Mouse (Mus musculus) liver, adult 2 months (tissue): ENCODE data around the gene Anks1b. TPM values are rescaled to one million over a fixed set of nuclear protein-coding genes. Genes with fewer than 3 reads are reported as not detected.
A peak's percentile ranks its signal among the peaks of the same experiment; 100 is the strongest.

Experiments
- DNase-seq: peaks from one replicate; pipeline ENCODE4 v3.0.0-alpha.2; 2011; ENCODE audit warnings: low read depth, low spot score; ENCODE audit errors: extremely low read depth
- H3K27ac ChIP-seq: fragments of 200-500 bp; replicated peaks from 2 replicates; pipeline ENCODE4 v1.5.1; 2012; ENCODE audit warnings: low read depth, mild to moderate bottlenecking, control low read depth, inconsistent platforms, low read length; ENCODE audit not compliant: insufficient read depth
- H3K27me3 ChIP-seq: fragments of 200-500 bp; 2 replicates; pipeline ENCODE4 v1.6.1; 2012; ENCODE audit warnings: mild to moderate bottlenecking, moderate library complexity, low read length, inconsistent platforms; ENCODE audit not compliant: control insufficient read depth, insufficient read depth
- H3K36me3 ChIP-seq: fragments of 200-500 bp; 2 replicates; pipeline ENCODE4 v1.6.1; 2012; ENCODE audit warnings: low read length, inconsistent platforms; ENCODE audit not compliant: control insufficient read depth, insufficient read depth
- H3K4me1 ChIP-seq: fragments of 200-500 bp; 2 replicates; pipeline ENCODE4 v1.6.1; 2011; ENCODE audit warnings: low read length; ENCODE audit not compliant: control insufficient read depth, insufficient read depth
- H3K4me3 ChIP-seq: fragments of 200-500 bp; 2 replicates; pipeline ENCODE4 v1.5.1; 2011; ENCODE audit warnings: low read depth, mild to moderate bottlenecking, control low read depth, low read length, moderate library complexity; ENCODE audit not compliant: insufficient read depth
- H3K79me2 ChIP-seq: fragments of 200-500 bp; 2 replicates; pipeline ENCODE4 v1.6.1; 2012; ENCODE audit warnings: inconsistent platforms, mild to moderate bottlenecking, low read length, moderate library complexity; ENCODE audit not compliant: control insufficient read depth, insufficient read depth
- H3K9ac ChIP-seq: fragments of 200-500 bp; 2 replicates; pipeline ENCODE4 v1.6.1; 2012; ENCODE audit warnings: low read depth, mild to moderate bottlenecking, control low read depth, inconsistent platforms, low read length
- CTCF ChIP-seq: fragments of 200-500 bp; IDR thresholded peaks from 2 replicates; pipeline ENCODE4 v1.5.1; 2011; ENCODE audit warnings: low read depth, low read length, control low read depth
- POLR2A ChIP-seq: fragments of 200-500 bp; IDR thresholded peaks from 2 replicates; pipeline ENCODE4 v1.6.1; 2011; ENCODE audit warnings: low read length, control low read depth; ENCODE audit not compliant: insufficient read depth; ENCODE audit errors: extremely low read depth
- WGBS: fragments of 180-500 bp; shearing (Covaris S2); methylation state at CpG from one replicate; pipeline ENCODE4 v1.1.7; 2018; 5-methylcytosine and 5-hydroxymethylcytosine counted together
- polyA plus RNA-seq: library from polyadenylated mRNA; depleted of rRNA; stranded (reverse); fragments of >200 nt; gene quantifications from 2 replicates; pipeline ENCODE4 v1.2.3, GENCODE M21; 2012
- total RNA-seq: library from RNA; depleted of rRNA; stranded (reverse); fragments of >200 nt; gene quantifications from 2 replicates; pipeline ENCODE4 v1.2.3, GENCODE M21; 2014

The Anks1b gene
- total and polyA plus RNA-seq, 2 experiments: under 0.01 TPM; not detected in 1

- peak; percentile 79 for DNase-seq
- H3K4me3 ChIP-seq: no peak overlapping the region
- H3K36me3 ChIP-seq: no peaks in the 10 kb centered on the region
- H3K27ac ChIP-seq: no peak overlapping the region
- H3K4me1 ChIP-seq: peaks cover 4% of the 10 kb centered on the region
- H3K79me2 ChIP-seq: no peaks in the 10 kb centered on the region
- H3K9ac ChIP-seq: no peak overlapping the region
- TF ChIP-seq POLR2A (no peak), CTCF (no peak)
- 40% methylated on average over 3 of the region's 3 CpGs for WGBS
- no peaks in the 10 kb centered on the region for H3K27me3 ChIP-seq
Observed at GRCm38 (mm10) chr10:89838834-89839233, 34.5 kb upstream of the Anks1b start.

GRCm38 (mm10) chr10:89850951-89851350 lies 22.4 kb upstream of the Anks1b start:
- Histone ChIP-seq H3K4me3 (no peak overlapping the region), H3K36me3 (no peaks in the 10 kb centered on the region), H3K27ac (no peak overlapping the region), H3K79me2 (no peaks in the 10 kb centered on the region), H3K27me3 (no peaks in the 10 kb centered on the region), H3K9ac (no peak overlapping the region), H3K4me1 (no peaks in the 10 kb centered on the region)
- no peak for DNase-seq
- no peak for TF ChIP-seq POLR2A
- no peak for TF ChIP-seq CTCF
- WGBS: 85% methylated on average over 6 of the region's 6 CpGs

- Histone ChIP-seq H3K36me3 (no peaks in the 10 kb centered on the region), H3K27me3 (no peaks in the 10 kb centered on the region), H3K4me3 (no peak overlapping the region), H3K27ac (no peak overlapping the region), H3K4me1 (no peaks in the 10 kb centered on the region), H3K9ac (no peak overlapping the region), H3K79me2 (no peaks in the 10 kb centered on the region)
- no peak for DNase-seq
- TF ChIP-seq CTCF (no peak), POLR2A (no peak)
- WGBS: 82% methylated on average over 5 of the region's 5 CpGs
Observed at GRCm38 (mm10) chr10:89855251-89855875, 17.9 kb upstream of the Anks1b start.

GRCm38 (mm10) chr10:89856286-89856685 lies 17.0 kb upstream of the Anks1b start:
- no peak overlapping the region for H3K4me3 ChIP-seq
- DNase-seq: peak; percentile 15
- no peak overlapping the region for H3K9ac ChIP-seq
- no peaks in the 10 kb centered on the region for H3K27me3 ChIP-seq
- no peaks in the 10 kb centered on the region for H3K79me2 ChIP-seq
- H3K27ac ChIP-seq: no peak overlapping the region
- TF ChIP-seq CTCF (no peak), POLR2A (no peak)
- 92% methylated on average over 7 of the region's 7 CpGs for WGBS
- no peaks in the 10 kb centered on the region for H3K36me3 ChIP-seq
- H3K4me1 ChIP-seq: no peaks in the 10 kb centered on the region

- no peaks in the 10 kb centered on the region for H3K4me1 ChIP-seq
- no peak for TF ChIP-seq POLR2A
- TF ChIP-seq CTCF: no peak
- no peaks in the 10 kb centered on the region for H3K79me2 ChIP-seq
- 88% methylated on average over 4 of the region's 4 CpGs for WGBS
- no peak overlapping the region for H3K27ac ChIP-seq
- no peak for DNase-seq
- H3K4me3 ChIP-seq: no peak overlapping the region
- H3K36me3 ChIP-seq: no peaks in the 10 kb centered on the region
- H3K9ac ChIP-seq: no peak overlapping the region
- peaks cover 3% of the 10 kb centered on the region; the same call in 1 of the 2 replicates for H3K27me3 ChIP-seq
Observed at GRCm38 (mm10) chr10:89868211-89868610, 5.1 kb upstream of the Anks1b start.

- no peak overlapping the region for H3K9ac ChIP-seq
- 81% methylated on average over 3 of the region's 3 CpGs for WGBS
- no peak overlapping the region for H3K27ac ChIP-seq
- DNase-seq: no peak
- H3K4me3 ChIP-seq: no peak overlapping the region
- no peaks in the 10 kb centered on the region for H3K36me3 ChIP-seq
- peaks cover 6% of the 10 kb centered on the region; the same call in 1 of the 2 replicates for H3K27me3 ChIP-seq
- TF ChIP-seq CTCF (no peak), POLR2A (no peak)
- no peaks in the 10 kb centered on the region for H3K4me1 ChIP-seq
- H3K79me2 ChIP-seq: no peaks in the 10 kb centered on the region
Observed at GRCm38 (mm10) chr10:89868836-89869235, 4.5 kb upstream of the Anks1b start.
